Mouse (Mus musculus) kidney, postnatal 10 days (tissue): ENCODE results near the gene Olfr67.
"Not testable (repeated sequence)": the region's sequence is repeated elsewhere in the genome, so short reads cannot be mapped to it uniquely, and the experiment has no call there.

Experiments used
- DNase-seq: peaks from one replicate; pipeline ENCODE4 v3.0.0; 2021; ENCODE audit warnings: mixed read lengths

Gene Olfr67

DNA sequence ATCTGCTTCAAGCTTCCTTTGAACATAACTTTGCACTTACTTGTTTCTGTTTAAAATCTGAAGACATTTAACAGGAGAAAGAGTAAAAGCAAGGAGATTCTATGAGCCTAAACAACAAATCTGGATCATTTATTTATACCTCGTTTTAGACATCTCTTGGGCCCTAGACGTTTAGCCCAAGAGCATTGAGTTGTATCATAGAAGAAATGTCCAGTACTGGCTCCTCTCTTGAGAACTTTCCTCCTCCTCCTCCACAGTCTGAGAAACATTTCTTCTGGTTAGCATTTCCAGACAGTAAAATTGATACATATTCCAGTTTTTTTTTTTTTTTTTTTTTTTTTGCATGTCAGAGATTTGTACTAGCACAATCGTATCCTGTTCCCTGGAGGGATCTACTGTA, at the start of gene Olfr67:
Gene Olfr67, minus strand, starts transcription at position 101 of the 400 bp plus-strand sequence.
- DNase-seq = no peak

DNA sequence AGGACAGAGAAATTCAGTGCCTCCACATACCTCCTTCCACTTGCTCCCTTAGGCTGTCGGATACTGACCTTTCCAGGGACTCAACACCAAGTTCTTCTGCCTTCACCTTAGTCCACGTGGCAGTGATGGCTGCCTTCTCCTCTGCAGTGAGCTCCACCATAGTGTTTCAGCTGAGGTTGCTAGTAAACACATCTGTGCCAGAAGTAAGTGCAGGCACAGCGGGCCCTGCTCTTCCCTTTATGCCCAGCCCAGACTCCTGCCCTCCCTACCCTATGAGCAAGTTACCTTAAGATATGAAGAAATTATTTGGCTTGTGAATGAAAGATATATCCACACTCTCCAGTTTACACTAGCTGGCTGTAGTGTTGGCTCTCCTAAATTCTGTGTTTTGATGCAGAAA, 48.6 kb upstream of the Olfr67 start, which contains the start of gene Hbb-bh2:
Gene Hbb-bh2, minus strand, starts transcription at position 253 of the 400 bp plus-strand sequence.
- no peak for DNase-seq

DNA sequence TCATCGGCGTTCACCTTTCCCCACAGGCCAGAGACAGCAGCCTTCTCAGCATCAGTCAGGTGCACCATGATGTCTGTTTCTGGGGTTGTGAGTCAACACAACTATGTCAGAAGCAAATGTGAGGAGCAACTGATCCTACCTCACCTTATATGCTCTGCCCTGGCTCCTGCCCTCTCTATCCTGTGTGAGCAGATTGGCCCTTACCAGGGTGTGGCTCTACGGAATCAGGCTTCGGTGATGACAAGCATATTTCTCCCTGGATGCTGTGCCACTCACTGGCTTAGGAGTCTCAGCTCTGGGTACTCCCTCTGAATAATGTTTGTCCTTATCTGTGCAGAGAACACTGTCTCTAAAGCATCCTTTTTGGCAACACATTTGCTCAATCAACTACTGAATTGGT, 36.2 kb upstream of the Olfr67 start, which contains the start of gene Hbb-bs:
Gene Hbb-bs, minus strand, starts transcription at position 289 of the 400 bp plus-strand sequence.
- no peak for DNase-seq

DNA sequence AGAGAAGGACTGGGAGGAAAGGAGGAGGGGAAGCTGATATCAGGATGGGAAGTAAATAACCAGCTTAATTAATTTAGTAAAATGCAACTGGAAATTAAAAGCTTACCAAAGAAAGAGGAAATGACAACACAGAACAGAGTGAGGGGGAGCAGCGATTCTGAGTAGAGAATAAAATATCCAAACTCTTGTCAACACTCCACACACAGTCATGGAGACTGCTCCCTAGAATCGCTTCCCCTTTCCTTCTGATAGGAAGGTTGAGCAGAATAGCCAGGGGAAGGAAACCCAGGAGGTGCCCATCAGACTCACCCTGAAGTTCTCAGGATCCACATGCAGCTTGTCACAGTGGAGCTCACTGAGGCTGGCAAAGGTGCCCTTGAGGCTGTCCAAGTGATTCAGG, 35.5 kb upstream of the Olfr67 start:
- not testable (repeated sequence) for DNase-seq

DNA sequence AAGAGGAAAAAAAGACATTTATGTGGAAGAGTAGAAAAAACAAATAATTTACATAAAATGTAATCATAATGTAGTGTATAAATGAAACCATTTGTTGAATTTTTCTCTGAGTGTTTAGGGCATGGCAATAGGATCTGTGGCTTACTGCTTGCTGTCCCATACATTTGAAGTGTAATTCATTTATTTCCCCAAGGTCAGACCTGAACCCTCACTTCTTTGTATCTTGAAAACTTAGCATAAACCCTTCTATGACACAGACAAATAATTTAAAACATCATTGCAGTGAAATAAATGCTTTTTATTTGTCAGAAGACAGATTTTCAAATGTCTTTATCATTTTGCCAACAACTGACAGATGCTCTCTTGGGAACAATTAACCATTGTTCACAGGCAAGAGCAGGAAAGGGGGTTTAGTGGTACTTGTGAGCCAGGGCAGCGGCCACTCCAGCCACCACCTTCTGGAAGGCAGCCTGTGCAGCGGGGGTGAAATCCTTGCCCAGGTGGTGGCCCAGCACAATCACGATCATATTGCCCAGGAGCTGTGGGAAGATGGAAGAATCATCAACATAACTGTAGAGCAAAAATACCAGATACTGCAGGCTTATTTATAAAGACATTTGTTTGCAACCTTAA, 34.8 kb upstream of the Olfr67 start:
- DNase-seq = no peak

DNA sequence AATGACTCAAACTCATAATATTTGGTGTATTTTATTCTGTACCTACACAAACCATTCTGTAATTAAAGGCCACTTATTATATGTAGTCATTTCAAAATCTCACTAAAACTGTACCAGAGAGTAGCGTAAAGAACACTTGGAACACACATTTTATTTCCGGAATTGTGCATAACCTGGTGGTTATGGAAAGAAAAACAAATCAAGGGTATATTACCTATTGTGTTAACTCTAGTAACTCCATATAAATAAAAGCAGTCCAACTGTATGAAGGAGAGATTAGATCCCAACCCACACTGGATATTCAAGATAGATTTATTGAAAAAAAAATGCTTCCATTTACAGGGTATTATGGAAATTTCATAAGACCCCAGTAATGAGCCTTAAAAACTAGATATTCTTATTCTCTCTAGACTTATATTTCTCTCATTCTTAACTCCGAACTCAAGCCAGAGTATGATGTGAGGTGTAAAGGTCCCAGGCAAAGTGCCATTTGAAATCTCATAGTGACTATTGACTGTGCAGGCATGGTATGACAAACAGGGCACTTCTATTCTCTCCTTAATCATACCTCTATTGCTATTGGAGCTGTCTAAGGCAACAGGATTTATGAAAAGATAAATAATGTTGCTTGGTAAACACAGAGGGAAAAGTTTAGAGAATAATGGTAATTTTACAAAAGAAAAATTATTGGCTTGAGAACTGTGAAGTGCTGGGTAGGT, 34.1 kb upstream of the Olfr67 start:
- no peak for DNase-seq

DNA sequence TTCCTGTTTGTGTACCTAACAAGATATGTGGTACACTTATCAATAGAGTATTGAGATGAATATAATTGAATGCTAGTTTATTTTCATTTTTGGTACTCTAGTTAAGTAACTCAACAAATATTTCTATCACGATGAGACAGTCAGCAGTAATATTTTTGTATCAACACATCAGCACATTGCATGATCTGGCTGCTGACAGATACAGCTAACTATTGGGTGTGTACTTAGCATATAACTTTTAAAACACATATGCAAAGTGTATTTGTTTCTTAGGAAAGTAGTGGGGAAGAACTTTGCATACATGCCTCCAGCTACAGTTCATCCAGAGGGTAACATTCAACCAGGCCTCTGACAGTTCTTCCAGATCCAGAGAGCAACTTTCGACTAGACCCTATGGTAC, 33.0 kb upstream of the Olfr67 start:
- DNase-seq = no peak

DNA sequence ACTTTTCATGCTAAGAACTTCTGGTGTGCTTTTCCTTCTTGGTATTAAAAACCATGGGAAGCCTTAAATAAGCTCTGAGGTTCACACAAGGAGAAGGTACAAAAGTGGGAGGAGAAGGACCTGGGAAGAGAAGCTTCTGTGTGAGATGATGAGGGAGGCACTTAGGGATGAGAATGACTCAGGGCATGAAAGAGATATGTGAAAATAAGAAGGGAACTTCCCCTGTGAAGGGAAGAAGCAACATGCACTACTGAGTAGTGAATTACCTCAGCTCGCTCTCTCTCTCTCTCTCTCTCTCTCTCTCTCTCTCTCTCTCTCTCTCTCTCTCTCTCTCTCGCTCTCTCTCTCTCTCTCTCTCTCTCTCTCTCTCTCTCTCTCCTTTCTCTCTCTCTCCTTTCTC, 23.5 kb upstream of the Olfr67 start:
- not testable (repeated sequence) for DNase-seq

DNA sequence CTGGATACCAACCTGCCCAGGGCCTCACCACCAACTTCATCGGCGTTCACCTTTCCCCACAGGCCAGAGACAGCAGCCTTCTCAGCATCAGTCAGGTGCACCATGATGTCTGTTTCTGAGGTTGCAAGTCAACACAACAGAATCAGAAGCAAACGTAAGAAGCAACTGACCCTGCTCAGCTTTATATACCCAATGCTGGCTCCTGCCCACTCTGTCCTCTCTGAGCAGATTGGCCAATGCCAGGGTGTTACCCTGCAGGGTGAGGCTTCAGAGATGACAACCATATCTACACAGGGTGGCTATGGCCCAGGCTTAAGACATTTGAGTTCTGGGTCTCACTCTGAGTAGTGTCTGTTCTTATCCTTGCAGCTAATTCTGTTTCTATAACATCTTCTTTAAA, 22.1 kb upstream of the Olfr67 start, which contains the start of gene Hbb-bt:
Gene Hbb-bt, minus strand, starts transcription at position 231 of the 400 bp plus-strand sequence.
- no peak for DNase-seq

DNA sequence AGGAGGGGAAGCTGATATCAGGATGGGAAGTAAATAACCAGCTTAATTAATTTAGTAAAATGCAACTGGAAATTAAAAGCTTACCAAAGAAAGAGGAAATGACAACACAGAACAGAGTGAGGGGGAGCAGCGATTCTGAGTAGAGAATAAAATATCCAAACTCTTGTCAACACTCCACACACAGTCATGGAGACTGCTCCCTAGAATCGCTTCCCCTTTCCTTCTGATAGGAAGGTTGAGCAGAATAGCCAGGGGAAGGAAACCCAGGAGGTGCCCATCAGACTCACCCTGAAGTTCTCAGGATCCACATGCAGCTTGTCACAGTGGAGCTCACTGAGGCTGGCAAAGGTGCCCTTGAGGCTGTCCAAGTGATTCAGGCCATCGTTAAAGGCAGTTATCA, 21.5 kb upstream of the Olfr67 start:
- DNase-seq = not testable (repeated sequence)

DNA sequence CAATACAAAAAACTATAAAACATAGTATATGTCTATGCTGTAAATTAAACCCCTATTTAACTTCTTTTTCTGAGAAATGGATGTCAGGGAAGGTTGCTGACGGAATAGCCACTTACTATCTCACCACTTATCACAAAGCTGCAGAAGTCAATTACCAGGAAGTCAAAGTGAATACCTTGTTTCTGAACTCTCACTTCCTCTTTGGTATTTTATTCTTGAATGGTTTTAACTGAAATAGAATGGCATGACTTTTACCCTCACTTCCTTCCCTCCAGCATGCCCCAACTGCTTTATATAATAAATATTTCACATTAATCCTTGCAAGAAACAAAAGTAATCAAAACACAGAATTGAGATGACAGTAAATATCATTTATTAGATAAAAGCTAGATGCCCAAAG, 20.6 kb upstream of the Olfr67 start:
- DNase-seq = no peak

DNA sequence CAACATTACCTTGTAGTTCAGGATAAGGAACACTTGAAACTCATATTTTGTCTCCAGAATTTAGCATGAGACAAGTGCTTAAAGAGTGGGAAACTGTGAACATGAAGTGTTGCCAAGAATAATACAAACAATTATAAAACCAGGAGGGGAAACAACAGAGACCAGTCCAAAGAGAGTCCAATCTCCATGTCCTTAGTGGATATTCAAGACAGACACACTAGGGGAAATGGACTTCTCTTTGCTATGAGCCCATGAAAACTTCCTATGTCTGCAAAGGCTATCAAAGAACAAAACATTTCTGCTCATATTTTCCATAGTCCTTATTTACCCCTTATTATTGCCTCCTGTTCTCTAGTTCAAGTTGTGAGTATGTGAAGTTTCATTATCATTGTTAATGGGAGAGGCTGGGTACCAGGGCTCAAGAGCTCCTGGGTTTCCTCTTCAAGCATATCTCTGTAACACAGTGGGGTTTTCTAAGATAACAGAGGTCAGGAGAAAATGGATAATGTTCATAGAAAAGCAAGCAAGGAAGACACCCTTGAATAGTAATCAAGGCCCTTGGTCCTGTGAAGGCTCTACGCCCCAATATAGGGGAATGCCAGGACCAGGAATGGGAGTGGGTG, 19.7 kb upstream of the Olfr67 start:
- no peak for DNase-seq

DNA sequence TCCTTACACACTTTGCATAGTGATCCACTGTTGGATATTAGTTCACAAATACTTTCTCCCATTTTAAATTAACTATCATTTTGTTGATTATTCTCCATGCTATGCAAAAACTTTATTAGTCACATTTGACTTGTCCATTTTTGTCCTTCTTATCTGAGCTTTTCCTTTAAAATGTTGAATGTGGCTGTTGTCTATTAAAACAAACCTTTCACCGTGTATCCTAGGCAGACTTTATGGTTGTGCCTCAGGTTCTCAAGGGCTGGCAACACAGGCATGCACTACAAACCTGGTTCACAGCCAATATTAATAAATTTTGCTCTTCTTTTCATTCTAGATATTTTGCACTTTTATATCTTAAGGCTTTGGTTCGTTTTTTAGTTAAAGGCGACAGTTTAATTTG, 19.1 kb upstream of the Olfr67 start:
- no peak for DNase-seq

DNA sequence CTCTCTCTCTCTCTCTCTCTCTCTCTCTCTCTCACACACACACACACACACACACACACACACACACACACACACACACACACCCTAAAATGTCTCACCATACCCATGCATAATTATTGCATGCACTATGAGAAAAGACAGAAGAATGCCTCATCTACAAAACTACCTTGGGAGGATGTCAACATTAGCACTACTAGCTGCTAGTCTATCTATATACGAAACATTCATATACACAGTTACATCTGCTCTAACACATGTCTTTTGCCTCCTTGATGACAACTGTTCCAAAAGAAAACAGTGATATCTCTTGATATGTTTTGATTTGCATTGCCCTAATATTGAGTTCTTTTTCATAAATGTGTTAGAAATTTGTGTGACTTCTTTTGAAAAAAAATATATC, 18.7 kb upstream of the Olfr67 start:
- DNase-seq = no peak

DNA sequence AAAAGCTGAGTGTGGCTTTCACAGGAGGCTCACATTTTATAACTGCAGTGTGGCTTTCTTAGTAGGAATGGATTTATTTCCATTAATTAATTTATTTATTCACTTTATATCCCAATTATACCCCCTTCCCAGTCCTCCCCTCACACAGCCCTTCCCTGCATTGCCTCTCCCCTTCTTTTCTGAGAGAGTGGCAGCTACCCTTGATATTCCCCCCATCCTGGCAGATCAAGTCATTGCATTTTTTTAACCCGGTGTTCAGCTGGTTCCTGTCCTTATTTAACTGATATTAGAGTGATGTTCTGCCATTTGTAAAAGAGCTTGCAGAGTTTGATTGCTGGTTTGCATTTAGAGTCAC, 18.2 kb upstream of the Olfr67 start:
- no peak for DNase-seq

DNA sequence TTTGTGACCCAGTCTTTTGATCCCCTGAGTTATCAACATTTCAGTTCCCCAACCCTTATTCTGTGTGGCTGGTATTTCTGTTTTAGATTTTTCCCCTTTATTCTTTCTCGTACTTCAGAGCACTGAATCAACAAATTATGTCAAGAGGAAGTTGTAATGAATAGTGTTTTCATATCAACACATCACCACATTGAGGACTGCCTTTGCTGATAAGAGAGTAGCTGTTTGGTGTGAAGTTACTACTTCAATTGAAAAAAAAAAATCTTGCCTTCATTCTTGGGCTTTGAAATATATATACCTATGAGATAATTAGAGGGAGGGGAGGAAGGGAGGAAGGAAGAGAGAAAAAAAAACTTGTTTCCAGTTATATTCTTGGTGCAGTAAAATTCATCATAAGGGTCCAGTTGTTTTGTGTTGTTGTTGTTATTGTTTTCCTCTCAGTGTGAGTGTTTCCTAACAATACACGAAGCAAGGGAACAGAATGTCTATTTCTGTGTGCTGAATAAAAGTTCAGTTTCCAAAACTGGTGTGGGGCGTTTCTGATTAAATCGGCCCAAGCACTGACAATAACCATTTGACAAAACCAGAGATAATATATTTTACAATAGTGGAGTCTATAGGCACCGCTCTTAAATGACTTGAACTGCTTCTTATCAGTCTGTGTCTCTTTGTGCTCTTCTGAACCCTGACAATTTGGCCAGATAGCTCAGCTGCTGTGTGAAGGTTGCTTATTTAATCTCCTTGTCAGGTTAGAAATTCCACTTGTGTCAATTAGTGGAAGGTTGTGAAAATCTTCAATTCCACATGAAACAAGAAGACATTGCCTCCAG, 17.6 kb upstream of the Olfr67 start:
- DNase-seq = no peak

DNA sequence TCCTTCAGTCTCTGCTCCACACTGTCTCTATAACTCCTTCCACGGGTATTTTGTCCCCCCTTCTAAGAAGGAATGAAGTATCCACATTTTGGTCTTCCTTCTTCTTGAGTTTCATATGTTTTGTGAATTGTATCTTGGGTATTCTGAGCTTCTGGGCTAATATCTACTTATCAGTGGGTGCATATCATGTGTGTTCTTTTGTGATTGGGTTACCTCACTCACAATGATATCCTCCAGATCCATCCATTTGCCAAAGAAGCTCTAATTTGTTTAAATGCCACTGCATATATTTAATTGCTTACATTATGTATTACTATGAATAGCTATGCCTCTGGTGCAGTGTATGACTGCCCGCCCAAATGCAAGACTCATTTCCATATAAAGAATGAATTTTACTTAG, 16.5 kb upstream of the Olfr67 start:
- DNase-seq = not testable (repeated sequence)

DNA sequence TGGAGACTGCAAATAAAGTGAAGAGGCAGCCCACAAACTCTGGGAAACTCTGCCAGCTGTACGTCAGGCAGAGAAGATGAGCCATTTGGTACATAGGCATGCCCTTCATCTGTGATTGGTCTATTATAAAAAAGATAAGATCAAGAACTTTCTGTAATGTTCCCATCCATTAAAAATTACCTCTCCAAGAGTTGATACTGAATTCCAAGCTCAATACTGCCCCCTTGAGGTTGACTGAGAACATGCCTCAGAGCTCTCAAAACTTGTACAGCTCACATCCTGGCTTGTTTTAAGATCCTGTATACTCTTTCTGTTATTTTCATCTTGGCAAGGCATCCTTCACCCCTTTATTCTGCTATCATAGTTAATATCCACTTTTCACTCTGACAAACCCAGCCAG, 15.2 kb upstream of the Olfr67 start:
- DNase-seq = peak; percentile 5

DNA sequence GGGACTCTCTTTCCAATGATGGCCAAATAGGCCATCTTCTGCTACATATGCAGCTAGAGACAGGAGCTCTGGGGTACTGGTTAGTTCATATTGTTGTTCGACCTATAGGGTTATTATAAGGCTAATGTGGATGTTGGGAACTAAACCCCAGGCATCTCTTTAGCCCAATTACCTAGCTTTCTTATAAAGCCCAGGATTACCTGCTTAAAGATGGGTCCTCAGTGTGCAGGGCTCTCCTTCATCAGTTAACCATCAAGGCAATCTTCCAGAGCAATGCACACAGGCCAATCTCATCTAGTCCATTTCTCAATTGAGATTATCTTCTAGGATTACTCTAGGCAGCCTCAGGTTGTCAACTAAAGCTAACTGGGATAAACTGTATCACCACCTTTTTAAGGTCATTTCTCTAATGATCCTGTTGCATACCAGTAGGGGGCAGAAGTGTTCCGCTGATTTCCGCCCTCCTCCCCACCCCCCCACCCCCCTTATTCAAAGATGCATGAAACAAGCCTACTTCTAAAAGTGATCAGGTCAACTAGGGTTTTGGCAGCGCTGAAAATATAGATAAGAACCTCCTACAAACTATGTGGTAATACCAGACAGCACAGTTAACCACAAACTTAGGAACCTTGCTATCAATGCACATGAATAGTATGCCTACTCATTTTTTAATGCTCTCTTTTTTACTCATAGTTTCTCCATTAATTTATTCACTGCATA, 1.2 kb upstream of the Olfr67 start:
- DNase-seq = no peak

DNA sequence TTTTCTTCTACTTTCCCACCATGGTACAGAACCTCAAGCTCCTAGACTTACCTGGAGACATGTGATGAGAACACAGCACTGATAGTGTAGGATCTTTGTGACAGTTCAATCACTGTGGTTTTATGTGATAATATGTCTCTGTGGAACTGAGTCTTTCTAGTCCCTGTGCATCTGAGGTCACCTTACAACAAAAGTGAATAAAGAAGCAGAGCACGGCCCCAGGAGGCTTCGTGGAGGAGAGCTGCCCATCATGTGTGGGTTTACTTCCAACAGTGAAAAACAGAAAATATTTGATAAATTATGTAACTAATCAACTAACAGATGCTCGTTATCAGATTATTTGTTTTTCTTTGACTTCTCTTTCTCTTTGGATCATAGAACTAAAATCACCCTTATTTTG, 12.0 kb downstream of the Olfr67 start, which contains the start of gene Olfr68:
Gene Olfr68, minus strand, starts transcription at position 101 of the 400 bp plus-strand sequence.
- no peak for DNase-seq

DNA sequence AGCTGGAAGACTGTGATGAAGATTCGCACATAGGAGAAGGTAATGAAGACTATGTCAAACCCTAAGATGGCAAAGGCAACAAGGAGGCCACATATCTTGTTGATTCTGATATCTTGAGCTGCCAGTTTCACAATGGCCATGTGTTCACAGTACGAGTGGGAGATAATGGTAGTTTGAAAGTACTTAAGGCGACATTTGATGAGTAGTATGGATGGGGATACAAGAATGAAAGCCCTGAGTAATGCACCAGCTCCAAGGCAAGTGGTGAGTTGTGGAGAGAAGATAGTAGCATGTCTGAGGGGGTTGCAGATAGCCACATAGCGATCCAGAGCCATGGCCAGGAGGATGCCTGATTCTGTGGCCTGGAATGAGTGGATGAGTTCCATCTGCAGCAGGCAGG, 14.0 kb downstream of the Olfr67 start:
- not testable (repeated sequence) for DNase-seq

DNA sequence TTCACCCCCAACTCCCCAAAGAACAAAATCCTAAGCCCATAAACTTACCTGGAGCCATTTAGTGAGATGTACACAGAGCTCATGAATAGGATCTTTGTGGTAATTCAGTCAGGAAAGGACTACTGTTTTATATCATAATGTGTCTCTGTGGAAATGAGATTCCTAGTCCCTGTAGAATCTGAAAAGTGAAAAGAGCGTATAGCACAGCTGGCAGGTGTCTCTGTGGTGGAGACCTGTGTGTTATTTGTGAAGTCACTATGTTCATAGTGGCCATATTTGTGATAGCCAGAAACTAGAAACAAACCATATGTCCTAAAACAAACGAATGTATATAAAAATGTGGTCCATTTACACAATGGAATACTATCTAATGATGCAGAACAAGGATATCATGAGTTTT, 20.1 kb downstream of the Olfr67 start, which contains the start of gene Olfr69:
Gene Olfr69, minus strand, starts transcription at position 101 of the 400 bp plus-strand sequence.
- DNase-seq = no peak
